In the genomic region with DNA sequence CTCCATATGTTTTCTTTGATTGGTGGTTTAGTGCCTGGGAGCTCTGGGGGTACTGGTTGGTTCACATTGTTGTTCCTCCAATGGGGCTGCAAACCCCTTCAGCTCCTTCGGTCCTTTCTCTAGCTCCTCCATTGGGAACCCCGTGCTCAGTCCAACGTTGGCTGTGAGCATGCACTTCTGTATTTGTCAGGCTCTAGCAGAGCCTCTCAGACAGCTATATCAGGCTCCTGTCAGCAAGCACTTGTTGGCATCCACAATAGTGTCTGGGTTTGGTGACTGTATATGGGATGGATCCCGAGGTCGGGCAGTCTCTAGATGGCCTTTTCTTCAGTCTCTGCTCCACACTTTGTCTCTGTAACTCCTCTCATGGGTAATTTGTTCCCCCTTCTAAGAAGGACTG, we compare ENCODE assay signal across 2 mouse cellular contexts. TPM values are rescaled to one million over a fixed set of nuclear protein-coding genes. Genes with fewer than 3 reads are reported as not detected.
"Had no signal": no experiment of that assay in that cellular context is flagged by ENCODE, and none has a peak within 500 bp of the region (broad histone marks: within the 10 kb centered on the region; RNA-seq: fewer than 3 reads in every experiment).

No protein-coding gene starts in this region.

RNA-seq across cellular contexts. Expression of a gene that starts 6.2 kb away (rescaled TPM):
- total RNA-seq: liver, adult 2 months had no signal
- polyA plus RNA-seq: heart, adult 2 months; liver, adult 2 months had no signal
